Mouse (Mus musculus) T-cell, adult 2 months (primary cell): Measurements from ENCODE around the gene 4933428M09Rik.
"Not testable (repeated sequence)": the region's sequence is repeated elsewhere in the genome, so short reads cannot be mapped to it uniquely, and the experiment has no call there.

Experiments used
- DNase-seq: peaks from one replicate; pipeline ENCODE4 v3.0.0; 2022; ENCODE audit warnings: low spot score

4933428M09Rik gene

DNA sequence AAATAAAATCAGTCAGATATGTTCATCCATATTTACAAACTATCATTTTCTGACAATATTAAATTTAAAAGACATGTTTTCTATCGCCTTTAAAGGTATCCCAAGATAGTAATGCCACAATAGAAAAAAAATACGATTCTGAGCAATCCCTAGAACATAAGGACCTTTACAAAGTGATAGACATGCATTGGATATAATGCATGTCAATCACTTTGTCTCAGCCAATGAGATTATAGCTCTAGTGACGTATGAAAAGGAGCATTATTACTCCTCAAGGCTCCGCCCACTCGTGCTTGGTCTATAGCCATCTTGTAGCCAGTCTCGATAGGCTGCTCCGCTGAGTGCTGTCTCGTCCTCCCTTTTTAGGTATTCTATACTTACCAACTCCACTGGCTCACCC, at the start of gene 4933428M09Rik:
Gene 4933428M09Rik, plus strand, starts transcription at position 301 of the 400 bp plus-strand sequence.
- no peak for DNase-seq

DNA sequence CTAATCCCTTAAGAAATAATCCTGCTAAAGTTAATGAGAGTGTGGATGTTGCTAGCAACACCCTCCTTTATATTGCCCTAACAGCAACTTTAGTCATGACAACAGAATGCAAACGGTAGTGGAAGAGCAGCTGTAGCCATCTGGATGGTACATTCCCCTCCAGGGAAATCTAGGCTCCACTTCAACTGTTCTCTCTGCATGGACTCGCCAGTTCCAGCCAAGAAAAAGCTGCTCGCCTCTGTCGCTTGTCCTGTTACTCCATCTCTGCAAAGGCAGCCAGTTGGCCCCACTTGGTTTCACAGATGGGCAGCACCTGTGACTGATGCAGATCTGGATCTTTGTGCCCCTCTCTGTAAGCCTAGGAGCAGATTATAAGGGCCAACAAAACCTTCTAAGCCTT, 45.0 kb upstream of the 4933428M09Rik start:
- no peak for DNase-seq

DNA sequence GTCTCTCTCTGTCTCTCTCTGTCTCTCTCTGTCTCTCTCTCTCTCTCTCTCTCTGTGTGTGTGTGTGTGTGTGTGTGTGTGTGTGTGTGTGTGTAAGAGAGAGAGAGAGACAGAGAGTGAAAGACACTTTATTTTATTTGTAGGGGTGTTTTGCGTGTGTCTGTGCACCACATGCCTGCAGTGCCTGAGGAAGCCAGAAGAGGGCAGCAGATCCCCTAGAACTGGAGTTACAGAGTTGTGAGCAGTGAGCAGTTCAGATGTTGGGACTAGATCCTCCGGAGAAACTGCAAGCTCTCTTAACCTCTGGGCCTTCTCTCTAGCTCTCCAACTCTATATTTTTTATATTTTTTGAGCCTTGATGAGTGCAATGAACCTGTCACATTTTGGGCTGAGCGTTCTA, 12.5 kb downstream of the 4933428M09Rik start:
- DNase-seq = not testable (repeated sequence)

DNA sequence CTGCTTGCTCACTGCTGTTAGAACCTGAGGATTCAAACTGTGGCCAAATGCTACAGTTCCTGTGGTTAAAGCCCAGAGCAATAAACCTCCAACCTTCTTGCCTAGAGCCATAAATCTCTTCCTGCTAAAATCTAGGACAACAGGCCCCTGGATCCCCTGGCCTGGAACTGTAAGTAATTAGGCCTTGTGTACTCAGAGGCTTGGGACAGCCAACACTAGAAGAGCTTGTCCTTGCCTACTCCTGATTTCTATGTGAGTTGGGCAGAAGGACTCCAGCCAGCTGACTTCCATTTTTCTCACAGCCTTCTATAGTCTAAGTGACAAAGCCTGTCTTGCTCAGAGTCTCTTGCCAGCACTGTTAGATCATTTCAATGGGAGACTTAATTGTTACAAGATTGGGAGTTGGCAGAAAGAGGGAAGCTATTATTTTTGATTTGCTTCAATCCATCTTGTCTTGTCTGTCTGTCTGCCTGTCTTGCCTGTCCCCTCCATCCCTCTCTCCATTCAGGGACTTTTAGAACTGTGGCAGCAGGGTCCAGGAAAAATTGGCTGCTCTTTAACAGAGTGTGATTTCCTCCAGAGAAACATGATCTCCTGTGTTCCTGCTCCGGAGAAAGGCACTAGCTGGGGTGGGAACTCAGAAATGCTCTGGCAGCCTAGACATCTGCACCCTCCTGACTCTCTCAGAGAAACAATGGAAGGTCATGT, 15.7 kb downstream of the 4933428M09Rik start:
- DNase-seq = no peak

DNA sequence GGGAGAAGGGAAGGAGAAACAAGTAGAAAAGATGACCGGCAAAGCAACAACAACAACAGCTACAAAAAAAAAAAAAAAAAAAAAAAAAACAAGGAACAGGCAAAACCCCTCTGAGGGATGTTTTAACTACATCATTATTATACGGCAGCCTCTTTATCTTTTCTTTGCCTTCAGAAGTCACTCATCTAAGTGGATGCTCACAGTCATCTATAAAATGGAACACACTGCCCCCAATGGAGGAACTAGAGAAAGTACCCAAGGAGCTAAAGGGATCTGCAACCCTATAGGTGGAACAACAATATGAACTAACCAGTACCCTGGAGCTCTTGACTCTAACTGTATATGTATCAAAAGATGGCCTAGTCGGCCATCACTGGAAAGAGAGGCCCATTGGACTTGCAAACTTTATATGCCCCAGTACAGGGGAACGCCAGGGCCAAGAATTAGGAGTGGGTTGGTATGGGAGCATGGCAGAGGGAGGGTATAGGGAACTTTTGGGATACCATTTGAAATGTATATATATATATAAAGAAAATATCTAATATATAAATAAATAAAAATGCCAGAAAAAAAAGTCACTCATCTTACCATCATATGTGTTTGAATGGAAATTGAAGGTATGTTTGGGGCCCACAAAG, 30.3 kb downstream of the 4933428M09Rik start:
- not testable (repeated sequence) for DNase-seq

DNA sequence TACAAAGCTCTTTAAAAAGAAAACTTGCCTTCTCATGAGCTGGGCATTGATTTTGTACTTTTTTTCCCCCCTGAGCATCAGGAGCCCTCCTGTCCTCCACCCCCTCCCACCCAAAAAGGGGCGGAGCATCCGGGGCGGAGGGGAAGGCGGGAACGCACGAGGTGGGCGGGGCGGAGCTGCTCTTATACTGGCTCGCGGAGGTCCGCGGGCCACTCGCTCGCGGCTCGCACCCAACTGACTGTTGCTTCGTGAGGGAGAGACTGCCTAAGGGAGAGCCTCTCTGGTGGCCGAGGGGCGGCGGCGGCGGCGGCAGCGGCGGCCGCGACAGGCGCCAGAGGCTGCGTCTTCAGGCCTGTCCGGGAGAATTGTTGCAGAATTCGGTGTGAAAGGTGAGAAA, 30.8 kb downstream of the 4933428M09Rik start, which contains the start of gene Mum1l1:
Gene Mum1l1, plus strand, starts transcription at position 214 of the 397 bp plus-strand sequence.
- DNase-seq = no peak

DNA sequence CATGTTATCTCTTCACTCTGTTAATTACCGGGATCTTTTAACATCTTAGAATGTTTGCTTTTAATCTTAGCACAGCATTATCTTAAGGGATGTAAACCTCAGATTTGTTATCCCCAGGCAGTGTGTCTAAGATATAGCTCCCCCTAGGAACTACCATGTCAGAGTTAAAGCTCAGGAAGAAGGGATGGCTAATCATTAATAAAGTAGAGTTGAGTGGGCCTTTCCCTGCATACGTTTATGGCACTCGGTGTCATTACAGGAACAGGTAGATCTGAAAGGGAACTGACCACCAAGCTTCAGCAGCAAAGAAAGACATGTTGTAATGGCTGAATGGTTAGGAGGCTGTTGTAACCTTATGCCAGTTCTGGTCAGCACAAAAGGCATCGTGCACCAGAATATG, 35.7 kb downstream of the 4933428M09Rik start:
- no peak for DNase-seq

DNA sequence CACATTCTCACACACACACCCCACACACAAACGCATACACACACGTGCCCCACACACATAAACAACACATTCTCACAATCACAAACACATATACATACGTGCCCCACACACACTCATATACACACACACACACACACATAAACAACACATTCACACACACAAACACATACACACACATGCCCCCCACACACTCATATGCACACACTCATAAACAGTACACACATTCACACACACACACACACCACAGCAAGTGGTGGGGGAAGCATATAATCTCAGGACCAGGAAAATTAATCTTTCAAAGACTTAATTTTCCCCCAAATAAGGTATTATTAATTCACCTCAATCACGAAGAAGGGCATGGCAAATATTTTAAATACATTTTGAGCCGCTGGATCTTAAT, 37.4 kb downstream of the 4933428M09Rik start:
- DNase-seq = no peak

DNA sequence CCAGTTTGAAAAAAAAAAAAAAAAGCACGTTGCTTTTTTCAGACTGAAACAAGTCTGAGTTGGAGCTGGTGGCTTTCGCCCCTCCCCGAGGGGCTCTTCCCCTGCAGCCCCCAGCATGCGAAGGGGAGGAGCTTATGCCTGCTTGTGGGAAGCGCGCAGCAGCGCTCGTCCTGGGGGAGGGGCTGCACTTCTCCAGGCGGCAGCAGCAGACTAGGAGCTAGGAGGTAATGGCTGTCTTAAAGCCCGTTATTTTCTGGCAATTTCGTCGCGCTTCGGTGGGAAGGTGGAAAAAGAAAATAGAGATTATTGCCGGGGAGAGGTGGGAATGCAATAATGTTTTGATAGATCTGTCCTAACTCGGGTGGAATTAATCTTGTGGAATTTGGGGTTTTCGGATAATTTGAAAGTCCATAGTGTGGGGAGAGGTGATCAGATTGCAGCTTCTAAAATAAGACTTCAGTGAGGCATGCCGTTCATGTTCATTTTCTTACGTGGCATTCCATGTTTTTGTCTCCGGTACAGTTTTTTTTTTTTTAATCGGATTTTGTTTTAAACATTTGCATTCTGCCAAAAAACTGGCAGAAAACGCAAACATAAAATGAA, 38.1 kb downstream of the 4933428M09Rik start:
- no peak for DNase-seq

DNA sequence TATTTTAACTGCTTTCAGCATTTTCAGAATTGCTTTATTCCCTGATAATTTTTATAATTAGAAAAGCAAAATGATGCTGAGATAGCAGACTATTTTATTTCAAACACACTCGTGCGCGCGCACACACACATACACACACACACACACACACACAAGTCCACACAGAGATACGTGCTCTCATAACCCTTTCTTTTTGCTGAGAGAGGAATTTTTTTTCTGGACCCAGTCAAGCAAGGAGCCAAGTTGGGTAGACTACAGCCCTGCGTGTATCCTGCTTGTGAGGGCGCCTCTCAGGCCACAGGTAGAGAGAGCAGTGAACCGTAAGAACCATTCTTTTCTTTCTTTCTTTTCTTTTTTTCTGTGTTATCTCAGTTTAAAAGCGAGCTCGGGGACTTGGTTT, 38.7 kb downstream of the 4933428M09Rik start:
- DNase-seq = no peak

DNA sequence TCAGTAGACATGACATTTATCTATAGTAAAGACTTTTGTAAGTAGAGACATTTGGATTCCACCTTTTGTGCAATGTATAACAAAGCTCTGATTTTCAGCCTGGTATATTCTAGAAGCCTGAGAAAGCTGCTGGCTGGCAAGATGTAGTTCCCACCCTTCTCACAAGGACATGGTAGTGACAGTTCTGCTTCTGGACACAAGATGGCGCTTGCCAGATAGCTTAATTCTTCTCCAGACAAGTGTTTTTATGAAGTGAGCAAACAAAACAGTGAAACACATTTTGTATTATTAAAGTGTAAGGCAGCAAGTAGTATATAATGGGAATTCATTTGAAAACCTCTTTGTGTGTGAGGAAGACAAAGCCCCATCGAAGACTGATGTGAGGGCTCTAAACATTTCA, 40.0 kb downstream of the 4933428M09Rik start:
- DNase-seq = no peak

DNA sequence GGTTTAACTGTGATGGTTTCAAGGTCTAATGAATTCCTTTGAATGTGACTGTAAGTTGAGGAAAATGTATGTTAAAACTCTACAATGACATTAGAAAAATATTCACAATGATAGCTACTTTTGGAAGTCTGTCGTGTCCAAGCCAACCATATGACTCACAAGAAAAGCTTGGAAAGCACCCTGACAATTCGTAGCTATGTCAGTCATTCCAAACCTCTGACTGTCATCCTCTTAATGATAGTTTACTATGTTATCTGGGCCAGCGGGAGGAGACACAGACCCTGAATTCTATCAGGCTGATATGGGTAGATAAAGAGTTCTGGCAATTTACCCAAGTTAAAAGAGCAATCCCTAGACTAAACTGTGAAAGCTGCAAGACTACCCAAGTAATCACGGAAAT, 41.8 kb downstream of the 4933428M09Rik start:
- DNase-seq = no peak

DNA sequence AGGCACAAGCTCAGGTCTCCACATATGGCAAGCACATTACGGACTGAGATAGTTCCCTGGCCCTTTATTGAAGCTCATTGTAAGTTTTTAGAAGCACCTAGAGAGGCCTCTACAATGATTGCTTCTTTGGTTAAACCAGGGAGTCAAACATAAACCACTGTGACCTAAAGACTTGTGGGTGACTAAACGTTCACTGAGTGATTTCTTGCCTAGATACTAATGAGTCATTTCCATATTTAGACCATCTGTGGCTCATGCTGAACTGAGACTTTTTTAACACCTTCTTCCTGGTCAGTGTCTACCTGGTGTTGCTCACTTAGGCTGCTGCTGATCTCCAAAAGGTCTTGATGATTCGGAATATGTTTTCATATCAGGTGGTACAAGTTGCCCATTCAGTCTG, 42.9 kb downstream of the 4933428M09Rik start:
- no peak for DNase-seq
